Mouse (Mus musculus) megakaryocyte, embryonic 14.5 days (primary cell): ENCODE results near the gene Akap13.

ENCODE experiments used
- FLI1 ChIP-seq: IDR thresholded peaks from 2 replicates; pipeline ENCODE4 v1.6.1; 2012; ENCODE audit warnings: low read length, inconsistent platforms, mixed read lengths
- GATA1 ChIP-seq: IDR thresholded peaks from 3 replicates; pipeline ENCODE4 v1.6.1; 2012; ENCODE audit warnings: mixed read lengths, low read length, inconsistent platforms, borderline replicate concordance

GRCm38 (mm10) chr7:75782723-75783011, 327.3 kb downstream of the Akap13 start:
- no peak for TF ChIP-seq GATA1
- TF ChIP-seq FLI1, result no peak
